Mouse (Mus musculus) forebrain, embryonic 13.5 days (tissue): Measurements from ENCODE around the gene B3gat1. TPM values are rescaled to one million over a fixed set of nuclear protein-coding genes. Genes with fewer than 3 reads are reported as not detected.

ENCODE experiments used
- ATAC-seq: fragments of 200-750 bp; cut with Nextera tagmentation; 2 replicates; pipeline ENCODE4 v1.8.0; 2017
- H3K27ac ChIP-seq: fragments of 300-500 bp; sonication (generic); 2 replicates; pipeline ENCODE4 v1.5.1; 2015; ENCODE audit warnings: inconsistent platforms, mild to moderate bottlenecking, moderate library complexity
- H3K27me3 ChIP-seq: fragments of 300-500 bp; sonication (generic); 2 replicates; pipeline ENCODE4 v1.6.1; 2015; ENCODE audit warnings: mild to moderate bottlenecking, inconsistent platforms
- H3K36me3 ChIP-seq: fragments of 300-500 bp; sonication (generic); 2 replicates; pipeline ENCODE4 v1.6.1; 2015; ENCODE audit warnings: mild to moderate bottlenecking, inconsistent platforms; ENCODE audit not compliant: poor library complexity, severe bottlenecking
- H3K4me1 ChIP-seq: fragments of 300-500 bp; sonication (generic); 2 replicates; pipeline ENCODE4 v1.6.1; 2015; ENCODE audit warnings: inconsistent platforms
- H3K4me2 ChIP-seq: fragments of 300-500 bp; sonication (generic); 2 replicates; pipeline ENCODE4 v1.6.1; 2015; ENCODE audit warnings: inconsistent platforms, mild to moderate bottlenecking, moderate library complexity
- H3K4me3 ChIP-seq: fragments of 300-500 bp; sonication (generic); 2 replicates; pipeline ENCODE4 v1.5.1; 2015; ENCODE audit warnings: mild to moderate bottlenecking, inconsistent platforms
- H3K9ac ChIP-seq: fragments of 300-500 bp; sonication (generic); 2 replicates; pipeline ENCODE4 v1.6.1; 2015; ENCODE audit warnings: mild to moderate bottlenecking, inconsistent platforms
- H3K9me3 ChIP-seq: fragments of 300-500 bp; sonication (generic); replicated peaks from 2 replicates; pipeline ENCODE4 v1.6.1; 2016; ENCODE audit warnings: inconsistent platforms
- WGBS: fragments of 180-500 bp; shearing (Covaris S2); methylation state at CpG from one replicate; pipeline ENCODE4 v1.1.7; 2015; 5-methylcytosine and 5-hydroxymethylcytosine counted together
- polyA plus RNA-seq: library from polyadenylated mRNA; unstranded; fragments of >200 nt; fragmentation: Nextera tagmentation; extraction: Ambion mirVana; gene quantifications from 2 replicates; pipeline ENCODE4 v1.2.1, GENCODE M21; 2015

B3gat1 gene
- polyA plus RNA-seq, 1 experiment from 2014 or later, result 13.6 TPM

- ATAC-seq, result no peak
- no peak overlapping the region for H3K9ac ChIP-seq
- H3K9me3 ChIP-seq, result no peaks in the 10 kb centered on the region
- H3K4me2 ChIP-seq, result no peak overlapping the region
- no peaks in the 10 kb centered on the region for H3K4me1 ChIP-seq
- no peaks in the 10 kb centered on the region for H3K27me3 ChIP-seq
- no peak overlapping the region for H3K27ac ChIP-seq
- WGBS, result 91% methylated on average over 7 of the region's 7 CpGs
- no peak overlapping the region for H3K4me3 ChIP-seq
- H3K36me3 ChIP-seq, result no peaks in the 10 kb centered on the region
Observed at GRCm38 (mm10) chr9:26778421-26778820, 44.9 kb downstream of the B3gat1 start.

DNA sequence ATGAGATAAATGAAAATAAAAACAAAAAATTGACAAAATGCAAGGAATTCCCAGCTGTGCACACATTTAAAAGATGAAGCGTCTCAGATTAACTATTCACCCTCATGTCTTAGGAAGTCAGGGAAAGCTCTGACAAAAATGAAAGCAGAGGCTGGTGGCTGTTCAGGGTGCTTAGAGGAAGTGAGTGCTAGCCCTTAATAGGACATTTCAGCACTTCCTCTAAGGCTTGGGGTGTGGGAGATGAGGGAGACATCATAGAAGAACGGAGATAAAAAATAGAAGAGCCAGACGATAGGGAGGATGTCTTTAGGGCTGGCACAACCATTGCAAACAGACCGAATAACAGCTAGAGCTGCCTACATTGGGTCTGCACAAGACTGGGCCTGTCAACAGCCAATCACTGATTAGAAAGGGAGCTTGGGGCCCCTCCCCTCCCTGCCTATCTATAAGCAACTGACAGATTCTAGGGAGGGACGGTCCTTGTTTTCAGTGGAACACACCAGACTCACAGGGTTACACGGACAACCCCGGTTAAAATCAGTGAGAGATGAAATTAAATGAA lies 50.0 kb downstream of the B3gat1 start:
- H3K4me1 ChIP-seq, result no peaks in the 10 kb centered on the region
- H3K9me3 ChIP-seq, result no peaks in the 10 kb centered on the region
- no peak overlapping the region for H3K4me2 ChIP-seq
- ATAC-seq, result peak; percentile 74
- no peak overlapping the region for H3K9ac ChIP-seq
- no peak overlapping the region for H3K27ac ChIP-seq
- 70% methylated on average over 7 of the region's 7 CpGs for WGBS
- H3K4me3 ChIP-seq, result no peak overlapping the region
- H3K36me3 ChIP-seq, result no peaks in the 10 kb centered on the region
- H3K27me3 ChIP-seq, result no peaks in the 10 kb centered on the region

GRCm38 (mm10) chr9:26792829-26793228 lies 59.3 kb downstream of the B3gat1 start:
- H3K4me2 ChIP-seq, result no peak overlapping the region
- H3K36me3 ChIP-seq, result no peaks in the 10 kb centered on the region
- no peak overlapping the region for H3K9ac ChIP-seq
- no peaks in the 10 kb centered on the region for H3K9me3 ChIP-seq
- 72% methylated on average over 3 of the region's 3 CpGs for WGBS
- no peaks in the 10 kb centered on the region for H3K27me3 ChIP-seq
- H3K27ac ChIP-seq, result no peak overlapping the region
- ATAC-seq, result no peak
- no peak overlapping the region for H3K4me3 ChIP-seq
- H3K4me1 ChIP-seq, result no peaks in the 10 kb centered on the region

DNA sequence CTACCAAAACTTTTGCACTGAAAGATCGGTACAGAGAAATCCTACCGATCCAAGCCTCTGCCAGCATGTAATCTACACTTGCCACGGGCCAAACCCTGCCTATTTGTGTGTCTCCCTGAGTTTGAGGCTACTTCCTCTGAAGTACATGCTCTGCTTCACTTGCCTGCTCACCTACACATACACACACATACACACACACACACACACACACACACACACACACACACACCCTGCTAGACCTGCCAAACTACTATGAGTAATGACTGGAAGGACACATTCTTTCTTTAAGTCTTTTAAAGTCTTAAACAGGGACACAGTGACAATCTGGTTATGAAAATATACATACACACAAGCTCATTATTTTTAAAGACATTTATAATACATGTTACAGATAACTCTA lies 64.7 kb downstream of the B3gat1 start:
- Histone ChIP-seq H3K9ac (no peak overlapping the region), H3K9me3 (no peaks in the 10 kb centered on the region), H3K27me3 (no peaks in the 10 kb centered on the region), H3K4me1 (no peaks in the 10 kb centered on the region), H3K27ac (no peak overlapping the region), H3K36me3 (no peaks in the 10 kb centered on the region), H3K4me2 (no peak overlapping the region), H3K4me3 (no peak overlapping the region)
- ATAC-seq, result no peak
- WGBS, result 86% methylated on average over 3 of the region's 3 CpGs

DNA sequence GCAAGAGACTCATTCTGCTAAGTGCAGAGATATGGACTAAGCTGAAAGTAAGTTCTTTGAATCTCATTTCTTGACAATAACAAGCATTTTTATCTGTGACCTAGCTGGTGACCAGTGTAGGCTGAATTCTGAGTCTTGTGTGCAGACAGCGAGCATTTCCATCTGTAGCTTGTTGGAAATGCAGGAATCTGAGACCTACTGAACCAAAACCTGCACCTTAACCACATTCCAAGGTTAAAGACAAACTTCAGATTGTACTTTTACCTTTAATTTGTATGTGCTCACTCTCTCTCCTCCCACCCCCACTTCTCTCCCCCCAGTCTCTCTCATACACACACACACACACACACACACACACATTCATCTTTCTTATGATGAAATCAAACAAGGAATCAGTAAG lies 65.2 kb downstream of the B3gat1 start:
- 73% methylated on average over 1 of the region's 1 CpGs for WGBS
- Histone ChIP-seq H3K9me3 (no peaks in the 10 kb centered on the region), H3K4me3 (no peak overlapping the region)

GRCm38 (mm10) chr9:26800357-26800756 lies 66.8 kb downstream of the B3gat1 start:
- 95% methylated on average over 2 of the region's 2 CpGs for WGBS
- H3K27me3 ChIP-seq, result no peaks in the 10 kb centered on the region
- ATAC-seq, result no peak
- no peaks in the 10 kb centered on the region for H3K36me3 ChIP-seq
- no peak overlapping the region for H3K9ac ChIP-seq
- no peak overlapping the region for H3K4me2 ChIP-seq
- H3K9me3 ChIP-seq, result no peaks in the 10 kb centered on the region
- no peak overlapping the region for H3K4me3 ChIP-seq
- H3K4me1 ChIP-seq, result 0 out of 2 replicates have a peak, but pooled peaks cover under 1% of the 10 kb centered on the region
- no peak overlapping the region for H3K27ac ChIP-seq

More for the DNA sequence above, 65.2 kb downstream of the B3gat1 start:
- no peak overlapping the region for H3K4me2 ChIP-seq
- ATAC-seq, result no peak
- no peak overlapping the region for H3K9ac ChIP-seq
- no peaks in the 10 kb centered on the region for H3K27me3 ChIP-seq
- no peaks in the 10 kb centered on the region for H3K36me3 ChIP-seq
- H3K27ac ChIP-seq, result no peak overlapping the region
- no peaks in the 10 kb centered on the region for H3K4me1 ChIP-seq

DNA sequence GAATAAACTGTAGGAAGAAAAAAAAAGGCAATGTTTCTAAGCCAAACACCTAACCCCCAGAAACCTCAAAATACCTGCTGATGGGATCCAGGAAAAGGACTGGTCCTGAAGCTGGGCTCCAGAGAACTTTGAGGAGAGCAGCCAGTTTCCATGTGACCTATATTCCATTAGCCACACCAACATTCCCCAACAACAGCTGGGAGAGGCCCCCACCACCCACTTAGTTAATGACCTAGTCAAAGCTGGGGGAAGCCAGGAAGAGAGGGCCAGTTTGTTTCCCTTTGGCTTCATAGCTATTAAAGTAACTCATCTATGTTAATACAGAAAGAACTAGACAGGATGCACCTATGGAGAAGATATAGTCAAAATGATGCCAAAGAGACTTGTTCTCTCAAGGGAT lies 70.8 kb downstream of the B3gat1 start:
- Histone ChIP-seq H3K9ac (no peak overlapping the region), H3K4me3 (no peak overlapping the region), H3K4me2 (no peak overlapping the region), H3K36me3 (no peaks in the 10 kb centered on the region), H3K27me3 (no peaks in the 10 kb centered on the region), H3K27ac (no peak overlapping the region), H3K4me1 (peaks cover 14% of the 10 kb centered on the region; the same call in 1 of the 2 replicates), H3K9me3 (no peaks in the 10 kb centered on the region)
- ATAC-seq, result no peak

DNA sequence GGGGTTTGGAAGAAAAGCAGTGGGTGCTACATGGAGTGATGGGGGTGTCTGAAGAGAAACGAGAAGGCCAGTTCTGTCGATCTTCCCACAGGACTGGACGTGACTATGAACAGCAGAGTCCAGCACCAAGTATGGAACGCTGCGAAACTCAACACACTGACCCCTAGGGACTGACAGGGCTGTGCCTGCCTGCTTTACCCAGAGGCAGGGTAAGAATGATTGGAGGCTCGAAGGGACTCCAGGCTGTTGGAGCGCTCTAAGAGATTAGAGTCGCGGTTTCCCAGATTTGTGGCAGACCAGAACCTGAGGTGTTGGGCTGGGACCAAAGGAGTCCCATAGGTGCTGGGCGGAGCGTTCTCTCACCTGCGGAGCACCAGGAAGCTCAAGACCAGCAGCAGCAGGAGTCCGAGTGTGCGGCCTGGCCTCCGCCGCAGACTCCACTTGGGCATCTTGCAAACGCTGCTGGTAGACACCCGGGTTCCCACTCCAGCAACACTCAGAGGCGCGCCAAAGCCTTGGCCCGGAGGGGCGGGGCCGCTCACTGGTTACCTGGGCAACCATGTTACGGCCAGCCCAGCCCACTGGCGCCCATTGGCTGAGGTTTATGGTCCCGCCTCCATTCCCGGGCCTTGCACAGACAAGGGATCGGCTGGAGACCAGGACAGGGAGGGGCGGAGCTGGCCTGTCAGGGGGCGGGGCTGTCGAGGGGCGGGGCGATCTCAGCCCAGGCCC lies 72.6 kb downstream of the B3gat1 start, which contains the start of gene Glb1l2:
TSS of gene Glb1l2 (minus strand) at position 534 of the 732 bp plus-strand sequence.
- peak within 1 kb of the TSS; percentile 52 for H3K4me3 ChIP-seq
- H3K4me1 ChIP-seq, result peaks cover 14% of the 10 kb centered on the region; the same call in 1 of the 2 replicates
- ATAC-seq, result peak; percentile 100
- peak within 1 kb of the TSS; percentile 76 for H3K4me2 ChIP-seq
- WGBS, result under 1% methylated on average over 33 of the region's 33 CpGs
- H3K36me3 ChIP-seq, result no peaks in the 10 kb centered on the region
- H3K9me3 ChIP-seq, result no peaks in the 10 kb centered on the region
- peak within 1 kb of the TSS; percentile 41; the same call in 1 of the 2 replicates for H3K27ac ChIP-seq
- H3K27me3 ChIP-seq, result no peaks in the 10 kb centered on the region
- peak within 1 kb of the TSS; percentile 64 for H3K9ac ChIP-seq

DNA sequence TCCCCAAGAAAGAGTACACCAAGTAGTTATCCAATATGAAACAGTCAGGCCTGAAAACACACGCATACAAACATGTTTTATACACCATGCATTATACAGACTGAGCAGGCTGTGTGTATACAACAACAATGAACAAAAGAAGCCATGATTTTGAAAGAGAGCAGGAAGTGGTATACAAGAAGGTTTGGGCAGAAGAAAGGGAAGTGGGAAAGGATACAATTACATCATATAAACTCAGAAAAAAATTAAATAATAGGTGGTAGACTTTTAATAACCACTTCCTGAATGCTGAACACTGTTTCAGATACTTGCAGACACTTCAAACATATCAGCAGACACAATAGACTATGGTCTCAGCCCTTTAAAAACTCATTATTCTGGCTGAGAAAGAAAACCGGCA lies 75.2 kb downstream of the B3gat1 start:
- WGBS, result 74% methylated on average over 2 of the region's 2 CpGs
- ATAC-seq, result no peak
- H3K27ac ChIP-seq, result no peak overlapping the region
- no peak overlapping the region for H3K4me2 ChIP-seq
- no peaks in the 10 kb centered on the region for H3K27me3 ChIP-seq
- no peak overlapping the region for H3K9ac ChIP-seq
- H3K9me3 ChIP-seq, result no peaks in the 10 kb centered on the region
- no peaks in the 10 kb centered on the region for H3K36me3 ChIP-seq
- no peak overlapping the region for H3K4me3 ChIP-seq
- H3K4me1 ChIP-seq, result peaks cover 14% of the 10 kb centered on the region; the same call in 1 of the 2 replicates

Other genes starting within 250 kb of the B3gat1 start
- gene Glb1l2, start 72.7 kb downstream of the B3gat1 start, polyA plus RNA-seq, result 2.6 and 3.3 TPM in 2 replicates
- gene Glb1l3, start 127.2 kb downstream of the B3gat1 start, polyA plus RNA-seq, result not detected in 2 replicates
- gene Gm1110, start 189.4 kb downstream of the B3gat1 start, polyA plus RNA-seq, result 0.21 and 0.30 TPM in 2 replicates